Mouse (Mus musculus): ENCODE measurements around the gene Zcchc14.
"Not testable (repeated sequence)": the region's sequence is repeated elsewhere in the genome, so short reads cannot be mapped to it uniquely, and the experiment has no call there.

Zcchc14 gene

GRCm38 (mm10) chr8:121623043-121623442, 29.7 kb downstream of the Zcchc14 start:
- DNase-seq (ENCODE audit: low spot score): no peak

DNA sequence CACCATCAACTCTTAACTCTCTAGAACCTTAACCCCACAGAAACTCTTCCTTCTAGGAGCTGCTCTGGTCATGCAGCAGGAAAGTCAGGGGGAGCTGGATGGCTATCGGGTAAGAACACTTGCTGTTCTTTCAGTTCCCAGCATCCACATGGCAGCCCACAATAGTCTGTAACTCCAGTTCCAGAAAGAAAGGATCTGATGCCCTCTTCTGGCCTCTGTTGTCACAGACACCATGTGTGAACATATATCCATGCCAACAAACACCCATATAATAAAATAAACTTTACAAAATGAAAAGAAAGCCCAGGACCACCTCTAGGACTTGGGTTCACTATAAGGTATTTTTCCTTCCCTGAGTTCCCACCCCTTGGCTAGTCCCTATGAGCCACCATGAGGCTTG, 30.8 kb downstream of the Zcchc14 start:
- no peak for DNase-seq (ENCODE audit: low spot score)

GRCm38 (mm10) chr8:121620801-121621516, 31.7 kb downstream of the Zcchc14 start:
- no peak for DNase-seq (ENCODE audit: low spot score)

DNA sequence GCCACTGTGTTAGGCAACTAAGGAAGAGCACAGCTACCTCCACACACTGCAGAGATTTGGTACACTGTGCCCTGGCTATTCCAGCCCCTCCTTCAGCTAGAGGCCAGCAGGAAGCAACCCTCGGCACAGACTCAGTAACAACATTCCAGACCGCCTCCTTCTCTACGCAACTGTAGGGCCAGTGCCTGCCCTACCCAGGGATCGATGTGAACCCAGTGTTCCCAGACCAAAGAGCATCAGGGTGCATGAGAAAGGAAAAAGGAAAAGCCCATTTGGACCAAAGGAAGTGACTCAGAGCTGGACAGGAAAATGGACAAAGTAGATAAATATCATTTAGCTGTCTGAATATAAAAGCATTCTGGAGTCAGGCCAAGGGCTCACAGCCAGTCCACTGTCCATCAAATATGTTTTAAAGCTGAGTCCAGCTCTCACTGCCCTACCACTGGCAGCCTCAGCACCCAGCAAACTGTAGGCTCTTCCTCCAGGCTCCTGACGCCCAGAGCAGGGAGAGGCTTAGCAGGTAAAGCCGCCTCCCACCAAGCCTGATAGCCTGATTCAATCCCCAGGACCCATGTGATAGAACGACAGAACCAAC, 33.2 kb downstream of the Zcchc14 start:
- no peak for DNase-seq (ENCODE audit: low spot score)

GRCm38 (mm10) chr8:121613419-121613818, 39.3 kb downstream of the Zcchc14 start:
- no peak for DNase-seq (ENCODE audit: low spot score)

- no peak for DNase-seq (ENCODE audit: low spot score)
Measured at GRCm38 (mm10) chr8:121609916-121610315, 42.8 kb downstream of the Zcchc14 start.

GRCm38 (mm10) chr8:121609251-121609650, 43.5 kb downstream of the Zcchc14 start:
- no peak for DNase-seq (ENCODE audit: low spot score)

DNA sequence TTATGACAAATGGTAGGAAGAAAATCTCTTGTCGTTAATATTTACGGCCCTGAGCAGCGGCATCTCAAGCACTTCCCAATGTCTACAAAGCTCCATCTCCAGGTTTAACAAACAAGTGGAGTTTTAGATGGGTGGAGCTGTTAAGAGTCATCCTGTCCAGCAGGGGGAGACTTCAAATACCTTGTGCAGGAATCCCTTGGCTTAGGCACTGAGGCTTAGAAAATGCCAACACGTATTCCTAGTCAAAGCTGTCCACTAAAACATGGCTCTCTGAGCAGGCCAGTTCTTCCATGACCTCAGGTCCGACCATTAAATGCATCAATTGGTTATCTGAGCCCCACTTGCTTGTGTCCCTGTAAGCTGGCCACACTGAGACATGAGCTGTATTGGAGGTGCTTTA, 45.0 kb downstream of the Zcchc14 start:
- DNase-seq (ENCODE audit: low spot score): no peak

DNA sequence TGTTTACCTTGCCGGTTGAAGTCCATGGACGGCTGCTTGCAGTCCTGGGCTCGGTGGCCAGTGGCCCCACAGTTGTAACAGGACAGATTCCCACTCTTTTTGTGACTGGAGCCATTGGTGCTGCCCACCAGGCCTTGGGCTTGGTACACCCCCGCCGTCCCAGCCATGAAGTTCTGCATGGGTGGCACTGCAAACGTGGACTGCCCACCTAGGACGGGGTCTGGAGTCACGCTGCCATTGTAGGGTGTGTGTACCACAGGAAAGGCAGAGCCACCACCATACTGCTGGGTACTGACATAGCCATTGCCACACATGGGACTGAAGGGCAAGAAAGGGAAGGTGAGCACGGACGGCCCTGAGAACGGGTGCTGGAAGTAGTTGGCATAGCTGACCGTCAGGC, 48.9 kb downstream of the Zcchc14 start:
- DNase-seq (ENCODE audit: low spot score): no peak

- DNase-seq (ENCODE audit: low spot score): no peak
Measured at GRCm38 (mm10) chr8:121602860-121603259, 49.8 kb downstream of the Zcchc14 start.

GRCm38 (mm10) chr8:121602411-121602810, 50.3 kb downstream of the Zcchc14 start:
- DNase-seq (ENCODE audit: low spot score): no peak

DNA sequence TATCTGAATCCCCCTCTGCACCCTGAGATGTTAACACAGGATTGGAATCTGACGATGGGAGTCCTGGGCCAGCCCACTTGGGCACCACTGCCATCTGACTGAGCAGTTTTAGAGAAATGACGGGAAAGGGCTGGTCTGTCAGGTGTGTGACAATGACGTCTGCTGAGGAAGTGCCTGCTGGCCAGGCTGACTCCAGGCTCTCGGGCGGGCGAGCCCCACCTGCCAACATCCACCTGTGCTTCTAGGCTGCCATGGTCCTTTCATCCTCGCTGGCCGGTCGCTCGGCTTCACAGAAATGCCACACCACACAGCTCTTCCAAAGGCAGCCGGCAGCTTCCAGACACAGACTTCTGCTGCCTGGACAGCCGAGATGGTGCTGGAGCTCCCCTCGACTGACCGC, 52.9 kb downstream of the Zcchc14 start:
- DNase-seq (ENCODE audit: low spot score): no peak

- peak; percentile 70 for DNase-seq (ENCODE audit: low spot score)
Measured at GRCm38 (mm10) chr8:121598892-121599291, 53.8 kb downstream of the Zcchc14 start.

DNA sequence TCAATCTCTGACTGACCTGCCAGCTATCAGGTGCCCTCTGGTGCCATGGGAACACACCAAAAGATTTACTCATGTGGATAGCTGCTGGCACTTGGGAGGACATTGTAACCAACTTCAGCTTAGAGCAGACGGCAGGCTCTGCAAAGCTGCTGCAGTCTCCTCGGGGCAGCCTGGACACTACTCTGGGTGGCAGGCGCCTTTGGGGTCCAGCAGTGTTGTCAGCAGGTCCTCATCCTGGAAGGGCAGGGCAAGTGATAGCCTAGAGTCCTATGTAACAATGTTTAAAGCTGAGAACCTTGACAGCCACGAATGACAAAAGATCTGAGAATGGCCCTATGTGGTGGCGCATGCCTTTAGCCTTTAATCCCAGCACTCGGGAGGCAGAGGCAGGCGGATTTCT, 54.5 kb downstream of the Zcchc14 start:
- DNase-seq (ENCODE audit: low spot score): no peak

DNA sequence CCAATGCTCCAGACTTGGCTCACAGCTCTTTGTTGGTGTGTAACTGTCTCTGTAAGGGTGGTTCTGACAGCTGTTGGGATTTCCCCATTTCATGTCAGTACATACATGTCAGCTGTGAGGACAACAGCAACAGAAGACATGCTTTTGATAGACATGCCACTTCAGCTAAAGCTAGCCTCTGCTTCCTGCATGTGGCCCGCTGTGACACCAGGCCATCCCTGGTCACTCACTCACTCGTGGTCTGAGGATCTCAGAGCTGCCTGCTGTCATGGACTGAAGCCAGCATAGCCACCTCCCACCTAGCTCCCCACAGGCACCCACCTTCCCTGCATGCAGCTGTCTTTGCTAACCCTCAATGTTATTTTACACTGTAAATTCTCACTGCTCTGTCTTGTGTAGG, 55.2 kb downstream of the Zcchc14 start:
- not testable (repeated sequence) for DNase-seq (ENCODE audit: low spot score)

- DNase-seq (ENCODE audit: low spot score): no peak
Measured at GRCm38 (mm10) chr8:121593983-121594382, 58.7 kb downstream of the Zcchc14 start.

DNA sequence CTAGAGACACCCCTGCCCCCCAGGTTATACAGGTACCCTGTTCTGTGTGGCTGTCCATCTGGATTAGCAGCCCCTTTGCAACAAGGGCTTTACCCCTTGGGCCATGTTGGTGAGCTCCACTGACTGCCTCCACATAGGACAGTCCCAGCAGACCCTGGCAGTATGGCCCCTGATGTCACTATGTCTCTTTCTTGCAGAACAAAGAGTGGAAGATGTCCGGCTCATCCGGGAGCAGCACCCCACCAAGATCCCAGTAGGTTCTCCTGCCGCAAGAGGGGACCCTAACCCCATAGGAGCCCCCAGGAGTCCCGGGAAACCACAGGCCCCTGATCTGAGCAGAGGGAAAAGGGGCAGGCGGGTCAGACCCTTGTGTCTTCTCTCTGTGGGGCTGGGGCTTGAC, 59.4 kb downstream of the Zcchc14 start:
- no peak for DNase-seq (ENCODE audit: low spot score)

DNA sequence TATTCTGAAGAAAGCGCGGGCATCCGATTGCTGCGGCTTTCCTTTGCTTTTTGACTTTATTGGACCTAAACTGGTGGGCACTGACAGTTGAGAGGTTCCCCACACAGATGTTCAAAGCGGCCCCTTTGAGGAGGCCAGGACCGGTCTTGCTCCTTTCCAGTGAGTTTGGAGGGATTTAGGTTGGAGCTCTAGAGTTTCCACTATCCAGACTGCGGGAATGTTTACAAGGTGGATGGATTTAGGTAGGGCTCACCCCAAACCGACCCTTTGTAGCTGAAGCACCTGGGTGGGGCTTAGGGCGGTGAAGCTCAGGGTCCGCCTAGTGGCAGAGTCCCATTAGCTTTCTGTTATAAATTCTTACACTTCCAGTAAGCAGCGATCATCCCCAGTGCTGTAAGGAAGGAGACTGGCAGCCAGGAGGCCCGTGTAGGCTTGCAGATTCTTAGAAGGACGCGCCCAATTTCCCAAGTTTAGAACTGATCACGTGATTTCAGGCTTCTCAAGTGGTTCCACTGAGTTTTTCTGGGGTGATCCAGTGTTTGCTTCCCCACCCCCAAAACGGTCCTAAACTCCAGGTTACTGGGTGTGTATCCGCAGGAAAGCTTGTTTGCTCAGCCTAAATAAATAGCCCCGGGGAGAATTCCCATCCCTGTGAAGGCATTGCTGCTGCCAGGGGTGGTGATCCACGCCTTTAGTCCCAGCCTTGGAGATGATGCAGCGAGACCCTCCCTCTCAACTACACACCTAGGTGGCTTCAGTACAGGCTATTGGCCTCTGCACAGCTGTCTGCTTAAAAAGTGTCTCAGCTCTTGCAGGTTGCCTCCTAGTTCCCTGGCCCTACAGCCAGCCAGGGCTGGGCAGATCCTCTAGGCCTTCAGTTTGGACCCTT, 61.3 kb downstream of the Zcchc14 start:
- DNase-seq (ENCODE audit: low spot score): peak; percentile 59

DNA sequence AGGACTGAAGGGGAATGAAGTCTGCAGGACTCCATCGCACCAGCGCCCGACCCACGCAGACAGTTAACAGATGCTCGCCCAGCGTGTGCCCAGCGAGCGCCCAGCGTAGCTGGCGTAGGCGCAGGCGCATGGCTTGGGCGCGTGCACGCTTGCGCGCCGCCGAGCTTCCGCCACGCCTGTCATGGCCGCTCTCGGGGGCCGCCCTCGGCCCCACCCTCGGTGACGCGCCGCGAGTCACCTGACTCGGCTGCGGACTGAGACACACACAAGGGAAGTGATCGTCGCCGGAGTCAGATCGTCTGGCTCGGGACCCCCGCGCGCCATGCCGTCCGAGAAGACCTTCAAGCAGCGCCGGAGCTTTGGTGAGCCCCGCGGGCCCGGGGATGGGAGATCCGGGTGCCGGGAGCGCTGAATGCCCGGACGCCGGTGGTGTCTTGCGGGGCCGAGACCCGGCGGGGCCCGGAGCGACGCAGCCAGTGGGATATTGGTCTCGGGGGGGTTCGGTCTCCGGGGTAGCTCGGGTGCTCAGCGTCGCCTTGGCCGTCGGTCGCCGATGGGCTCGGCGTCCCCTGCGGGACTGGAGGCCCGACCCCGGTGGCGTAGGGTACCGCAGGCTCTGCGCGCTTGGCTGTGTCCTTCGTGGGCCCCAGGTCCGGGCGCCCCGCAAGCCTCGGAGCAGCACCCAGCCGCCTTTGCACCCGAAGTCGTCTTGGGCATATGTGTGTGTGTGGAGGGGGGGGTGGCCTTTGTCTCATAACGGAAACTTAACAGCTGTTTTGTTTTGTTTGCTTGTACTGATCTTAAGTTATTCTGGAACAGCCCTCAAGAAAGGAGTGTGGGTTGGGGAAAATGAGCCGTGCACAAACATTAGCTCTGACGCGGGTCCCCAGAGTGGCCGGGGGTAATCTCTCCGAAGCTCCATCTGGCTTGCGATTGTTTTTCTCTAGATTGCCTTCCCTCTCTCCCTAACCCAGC, 62.2 kb downstream of the Zcchc14 start, which contains the start of gene Map1lc3b:
Gene Map1lc3b, plus strand, starts transcription at position 159 of the 975 bp plus-strand sequence.
- DNase-seq (ENCODE audit: low spot score): peak; percentile 98

DNA sequence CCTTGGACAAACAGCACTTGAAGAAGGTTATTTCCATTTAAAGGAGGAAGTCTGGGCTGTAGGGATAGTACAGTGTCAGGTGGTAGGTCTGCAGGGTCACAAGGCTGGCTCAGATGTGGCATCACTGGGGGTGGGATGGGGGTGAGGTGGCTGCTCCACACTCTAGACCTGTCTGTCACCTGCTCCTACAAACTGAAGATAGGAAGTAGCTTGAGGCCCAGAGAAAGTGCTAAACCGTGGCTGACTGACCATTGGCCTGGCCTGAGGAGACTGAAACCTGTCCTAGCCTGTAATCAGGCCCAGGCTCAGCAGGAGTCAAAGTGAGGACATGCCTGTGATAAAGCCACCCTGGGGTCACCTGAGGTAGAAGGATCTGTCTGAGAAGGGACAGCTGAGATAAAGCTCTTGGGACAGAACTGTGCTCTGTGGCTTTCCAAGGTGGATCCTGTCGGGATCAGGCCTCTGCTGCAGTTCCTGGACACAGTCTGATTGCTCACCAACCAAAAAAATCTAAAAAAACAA, 63.4 kb downstream of the Zcchc14 start:
- DNase-seq (ENCODE audit: low spot score): no peak

DNA sequence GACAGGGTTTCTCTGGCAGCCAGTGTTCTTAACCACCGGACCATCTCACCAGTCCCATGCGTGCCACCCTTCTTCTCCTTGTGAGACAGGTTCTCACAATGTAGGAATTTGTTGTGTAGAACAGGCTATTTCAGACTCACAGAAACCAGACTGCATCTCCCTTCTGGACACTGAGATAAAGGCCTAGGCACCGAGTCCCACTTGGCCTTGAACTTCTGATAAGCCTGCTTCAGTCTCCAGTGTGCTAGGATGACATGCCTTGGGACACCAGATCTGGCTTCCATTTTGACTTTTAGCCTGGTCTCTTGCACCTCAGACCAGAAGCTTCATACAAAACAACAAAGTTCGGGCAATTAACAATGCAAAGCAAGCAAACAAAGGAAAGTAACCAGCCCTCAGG, 64.0 kb downstream of the Zcchc14 start:
- peak; percentile 40 for DNase-seq (ENCODE audit: low spot score)

All from spleen, adult 12 weeks (tissue).